Mouse (Mus musculus): ENCODE measurements at regions not wholly inside any gene's neighbourhood (a gene's known extent, or its start where the extent isn't known, plus 50 kb on each side); places are given as distances from the start of the nearest gene placed in this dataset.

DNA sequence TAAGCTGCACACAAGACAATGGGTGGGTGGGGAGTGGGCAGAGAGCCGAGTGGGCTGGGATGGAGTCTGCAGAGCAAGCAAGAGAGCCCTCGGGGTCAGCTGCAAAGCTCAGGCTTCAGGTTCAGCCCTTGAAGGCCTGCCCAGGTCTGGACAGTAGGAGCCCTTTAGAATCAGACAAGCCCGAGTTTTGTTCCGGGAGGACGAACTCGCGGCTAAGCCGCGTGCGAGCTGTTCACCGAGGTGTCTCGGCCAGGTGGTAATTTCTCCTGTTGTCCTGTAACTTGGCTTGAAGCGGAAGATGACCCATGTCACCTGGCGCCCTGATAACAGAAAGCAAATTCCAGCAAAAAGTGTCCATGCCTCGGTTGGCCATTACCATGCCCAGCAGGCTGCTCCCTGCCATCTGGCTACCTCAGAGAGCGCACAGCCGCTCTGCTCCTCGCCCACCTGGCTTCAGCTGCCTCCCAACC is 121.0 kb upstream of the 1700016C15Rik start:
- Histone ChIP-seq H3K9me3 (ENCODE audit: control insufficient read depth, low read length) (no peaks in the 10 kb centered on the region), H3K27me3 (ENCODE audit: control insufficient read depth, insufficient read depth, low read length) (no peaks in the 10 kb centered on the region), H3K9ac (ENCODE audit: low read depth, low read length, severe bottlenecking) (no peak overlapping the region), H3K36me3 (ENCODE audit: control insufficient read depth, insufficient read depth, low read length) (no peaks in the 10 kb centered on the region), H3K4me2 (replicated peaks; ENCODE audit: low read depth, low read length, severe bottlenecking) (no peak overlapping the region), H3K4me3 (replicated peaks; ENCODE audit: low read length) (no peak overlapping the region), H3K27ac (replicated peaks; ENCODE audit: low read depth, low read length) (no peak overlapping the region), H3K4me1 (ENCODE audit: control insufficient read depth, insufficient read depth, low read length) (no peaks in the 10 kb centered on the region)
- TF ChIP-seq POLR2A (IDR thresholded peaks at IDR 0.05; ENCODE audit: borderline replicate concordance, extremely low read depth, insufficient read depth, insufficient read length), result no peak
- 85% methylated on average over 18 of the region's 18 CpGs for WGBS
- DNase-seq (ENCODE audit: low spot score) (no peak), ATAC-seq (ENCODE audit: low FRiP score, low read depth) (no peak)

DNA sequence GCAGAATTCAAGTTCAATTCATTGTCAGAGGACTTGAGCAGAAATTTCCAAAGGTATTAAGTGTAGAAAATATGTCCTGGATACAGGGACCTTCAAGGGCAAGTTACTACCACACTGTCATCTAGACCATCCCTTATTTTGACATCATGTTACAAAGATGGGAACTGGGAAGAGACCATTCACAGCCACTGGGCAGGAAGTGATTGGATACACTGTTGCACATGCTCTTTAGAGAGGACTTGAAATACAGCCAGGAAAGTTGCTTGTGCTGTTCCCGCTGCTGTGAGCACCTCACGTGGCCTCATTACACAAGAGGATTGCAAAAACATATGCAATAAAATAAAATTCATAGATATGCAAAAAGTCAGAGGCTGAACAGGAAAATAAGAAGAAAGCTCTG is 120.4 kb upstream of the 1700016C15Rik start:
- Histone ChIP-seq H3K4me2 (replicated peaks; ENCODE audit: low read depth, low read length, severe bottlenecking) (no peak overlapping the region), H3K27ac (replicated peaks; ENCODE audit: low read depth, low read length) (no peak overlapping the region), H3K36me3 (ENCODE audit: control insufficient read depth, insufficient read depth, low read length) (no peaks in the 10 kb centered on the region), H3K9me3 (ENCODE audit: control insufficient read depth, low read length) (no peaks in the 10 kb centered on the region), H3K9ac (ENCODE audit: low read depth, low read length, severe bottlenecking) (no peak overlapping the region), H3K27me3 (ENCODE audit: control insufficient read depth, insufficient read depth, low read length) (no peaks in the 10 kb centered on the region), H3K4me3 (replicated peaks; ENCODE audit: low read length) (no peak overlapping the region), H3K4me1 (ENCODE audit: control insufficient read depth, insufficient read depth, low read length) (no peaks in the 10 kb centered on the region)
- TF ChIP-seq POLR2A (IDR thresholded peaks at IDR 0.05; ENCODE audit: borderline replicate concordance, extremely low read depth, insufficient read depth, insufficient read length), result no peak
- 55% methylated on average over 2 of the region's 2 CpGs for WGBS
- ATAC-seq (ENCODE audit: low FRiP score, low read depth), result no peak
- DNase-seq (ENCODE audit: low spot score), result no peak

DNA sequence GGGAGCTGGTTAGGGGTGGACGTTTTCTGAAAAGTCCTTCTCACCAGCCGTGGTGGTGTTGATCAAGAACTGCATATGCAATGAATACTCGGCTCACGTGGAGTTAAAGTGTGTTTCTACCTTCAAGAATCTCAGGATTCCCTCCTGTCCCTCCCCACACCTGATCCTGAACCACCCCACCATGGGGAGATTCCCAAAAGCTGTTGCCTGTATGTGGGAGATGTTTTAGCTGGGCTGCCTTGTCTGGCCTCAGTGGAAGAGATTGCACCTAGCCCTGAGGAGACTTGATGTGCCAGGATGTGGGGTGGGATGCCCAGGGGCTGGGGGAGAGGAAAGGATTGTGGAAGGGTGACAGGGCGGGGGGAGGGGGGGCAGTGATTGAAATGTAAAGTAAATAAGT is 119.9 kb upstream of the 1700016C15Rik start:
- DNase-seq (ENCODE audit: low spot score) (no peak), ATAC-seq (ENCODE audit: low FRiP score, low read depth) (no peak)
- H3K27ac ChIP-seq (replicated peaks; ENCODE audit: low read depth, low read length), result no peak overlapping the region
- H3K4me3 ChIP-seq (replicated peaks; ENCODE audit: low read length), result no peak overlapping the region
- H3K9ac ChIP-seq (ENCODE audit: low read depth, low read length, severe bottlenecking), result no peak overlapping the region
- no peaks in the 10 kb centered on the region for H3K36me3 ChIP-seq (ENCODE audit: control insufficient read depth, insufficient read depth, low read length)
- 75% methylated on average over 5 of the region's 5 CpGs for WGBS
- H3K9me3 ChIP-seq (ENCODE audit: control insufficient read depth, low read length), result no peaks in the 10 kb centered on the region
- H3K27me3 ChIP-seq (ENCODE audit: control insufficient read depth, insufficient read depth, low read length), result no peaks in the 10 kb centered on the region
- TF ChIP-seq POLR2A (IDR thresholded peaks at IDR 0.05; ENCODE audit: borderline replicate concordance, extremely low read depth, insufficient read depth, insufficient read length), result no peak
- H3K4me1 ChIP-seq (ENCODE audit: control insufficient read depth, insufficient read depth, low read length), result no peaks in the 10 kb centered on the region
- no peak overlapping the region for H3K4me2 ChIP-seq (replicated peaks; ENCODE audit: low read depth, low read length, severe bottlenecking)

DNA sequence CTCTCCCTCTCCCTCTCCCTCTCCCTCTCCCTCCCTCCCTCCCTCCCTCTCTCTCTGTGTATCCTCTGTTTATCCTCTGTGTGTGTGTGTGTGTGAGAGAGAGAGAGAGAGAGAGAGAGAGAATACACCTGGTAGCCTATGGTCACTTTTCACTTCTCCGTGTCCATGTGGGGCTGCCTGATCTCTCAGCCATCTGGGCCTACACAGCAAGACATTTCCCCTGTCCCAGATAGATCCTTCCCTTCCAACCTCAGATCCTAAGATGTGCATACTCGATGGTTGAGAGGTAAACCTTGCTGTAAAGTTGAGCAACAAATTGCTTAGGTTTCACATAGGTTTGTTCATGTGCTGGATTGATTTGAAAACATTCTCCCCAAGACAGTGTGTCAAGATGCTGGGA is 119.5 kb upstream of the 1700016C15Rik start:
- H3K27ac ChIP-seq (replicated peaks; ENCODE audit: low read depth, low read length), result no peak overlapping the region
- no peak overlapping the region for H3K9ac ChIP-seq (ENCODE audit: low read depth, low read length, severe bottlenecking)
- no peak overlapping the region for H3K4me2 ChIP-seq (replicated peaks; ENCODE audit: low read depth, low read length, severe bottlenecking)
- H3K36me3 ChIP-seq (ENCODE audit: control insufficient read depth, insufficient read depth, low read length), result no peaks in the 10 kb centered on the region
- no peak overlapping the region for H3K4me3 ChIP-seq (replicated peaks; ENCODE audit: low read length)
- DNase-seq (ENCODE audit: low spot score) (no peak), ATAC-seq (ENCODE audit: low FRiP score, low read depth) (no peak)
- WGBS, result 66% methylated on average over 2 of the region's 2 CpGs
- H3K27me3 ChIP-seq (ENCODE audit: control insufficient read depth, insufficient read depth, low read length), result no peaks in the 10 kb centered on the region
- no peak for TF ChIP-seq POLR2A (IDR thresholded peaks at IDR 0.05; ENCODE audit: borderline replicate concordance, extremely low read depth, insufficient read depth, insufficient read length)
- no peaks in the 10 kb centered on the region for H3K4me1 ChIP-seq (ENCODE audit: control insufficient read depth, insufficient read depth, low read length)
- no peaks in the 10 kb centered on the region for H3K9me3 ChIP-seq (ENCODE audit: control insufficient read depth, low read length)

DNA sequence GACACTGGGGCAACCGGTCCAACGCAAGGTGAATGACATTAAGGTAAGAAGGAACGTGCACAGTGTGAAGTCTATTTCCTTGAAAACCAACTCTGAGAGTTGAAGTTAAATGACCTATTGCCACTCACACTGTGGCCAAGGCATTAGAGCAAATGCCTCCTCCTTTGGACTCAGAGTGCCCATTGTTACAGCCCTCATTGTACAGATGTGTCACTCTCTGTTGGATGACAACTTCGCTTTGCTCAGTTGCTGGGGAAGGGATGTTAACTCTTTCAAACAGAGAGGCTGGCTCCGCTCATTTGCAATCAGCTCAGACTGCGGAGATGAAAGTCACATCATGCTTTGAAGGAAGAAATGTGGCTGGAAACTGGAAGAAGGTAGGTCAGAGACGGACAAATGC is 117.1 kb upstream of the 1700016C15Rik start:
- Histone ChIP-seq H3K27ac (replicated peaks; ENCODE audit: low read depth, low read length) (no peak overlapping the region), H3K9ac (ENCODE audit: low read depth, low read length, severe bottlenecking) (no peak overlapping the region), H3K4me1 (ENCODE audit: control insufficient read depth, insufficient read depth, low read length) (no peaks in the 10 kb centered on the region), H3K4me3 (replicated peaks; ENCODE audit: low read length) (no peak overlapping the region), H3K27me3 (ENCODE audit: control insufficient read depth, insufficient read depth, low read length) (no peaks in the 10 kb centered on the region), H3K9me3 (ENCODE audit: control insufficient read depth, low read length) (no peaks in the 10 kb centered on the region), H3K36me3 (ENCODE audit: control insufficient read depth, insufficient read depth, low read length) (no peaks in the 10 kb centered on the region), H3K4me2 (replicated peaks; ENCODE audit: low read depth, low read length, severe bottlenecking) (no peak overlapping the region)
- WGBS, result 87% methylated on average over 7 of the region's 7 CpGs
- no peak for ATAC-seq (ENCODE audit: low FRiP score, low read depth)
- DNase-seq (ENCODE audit: low spot score), result no peak
- no peak for TF ChIP-seq POLR2A (IDR thresholded peaks at IDR 0.05; ENCODE audit: borderline replicate concordance, extremely low read depth, insufficient read depth, insufficient read length)

DNA sequence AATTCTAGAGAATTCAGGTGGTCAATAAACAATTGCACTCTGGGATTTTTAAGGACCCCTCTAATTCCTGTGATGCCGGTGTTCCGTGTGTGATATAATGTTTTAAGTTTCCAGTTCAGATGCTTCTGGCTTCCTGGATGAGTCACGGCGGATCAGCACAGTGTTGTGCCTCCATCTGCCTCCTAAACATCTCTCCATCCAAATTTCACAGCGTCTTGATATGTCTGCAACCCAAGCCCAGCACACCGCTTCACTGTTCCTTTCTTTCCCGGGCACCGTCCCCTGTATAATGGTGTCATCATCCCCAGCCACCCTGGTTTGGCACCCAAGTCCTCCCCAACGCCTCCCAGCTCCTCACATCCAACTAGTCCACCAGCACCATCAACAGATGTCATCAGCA is 114.0 kb upstream of the 1700016C15Rik start:
- ATAC-seq (ENCODE audit: low FRiP score, low read depth) (no peak), DNase-seq (ENCODE audit: low spot score) (no peak)
- 92% methylated on average over 9 of the region's 9 CpGs for WGBS
- Histone ChIP-seq H3K27ac (replicated peaks; ENCODE audit: low read depth, low read length) (no peak overlapping the region), H3K9me3 (ENCODE audit: control insufficient read depth, low read length) (no peaks in the 10 kb centered on the region), H3K4me3 (replicated peaks; ENCODE audit: low read length) (no peak overlapping the region), H3K9ac (ENCODE audit: low read depth, low read length, severe bottlenecking) (no peak overlapping the region), H3K4me1 (ENCODE audit: control insufficient read depth, insufficient read depth, low read length) (no peaks in the 10 kb centered on the region), H3K27me3 (ENCODE audit: control insufficient read depth, insufficient read depth, low read length) (no peaks in the 10 kb centered on the region), H3K36me3 (ENCODE audit: control insufficient read depth, insufficient read depth, low read length) (no peaks in the 10 kb centered on the region), H3K4me2 (replicated peaks; ENCODE audit: low read depth, low read length, severe bottlenecking) (no peak overlapping the region)
- TF ChIP-seq POLR2A (IDR thresholded peaks at IDR 0.05; ENCODE audit: borderline replicate concordance, extremely low read depth, insufficient read depth, insufficient read length), result no peak
